Mouse (Mus musculus) neural tube, embryonic 15.5 days (tissue): ENCODE data around the gene Ier5. TPM values are rescaled to one million over a fixed set of nuclear protein-coding genes. Genes with fewer than 3 reads are reported as not detected.
A peak's percentile ranks its signal among the peaks of the same experiment; 100 is the strongest.

Source experiments
- ATAC-seq: fragments of 200-750 bp; cut with Nextera tagmentation; 2 replicates; pipeline ENCODE4 v1.8.0; 2017; ENCODE audit warnings: mild to moderate bottlenecking, moderate TSS enrichment, moderate library complexity; ENCODE audit not compliant: low FRiP score
- H3K27ac ChIP-seq: fragments of 300-500 bp; sonication (generic); replicated peaks from 2 replicates; pipeline ENCODE4 v1.5.1; 2015; ENCODE audit warnings: mild to moderate bottlenecking, inconsistent platforms
- H3K27me3 ChIP-seq: fragments of 300-500 bp; sonication (generic); replicated peaks from 2 replicates; pipeline ENCODE4 v1.6.1; 2015; ENCODE audit warnings: inconsistent platforms
- H3K36me3 ChIP-seq: fragments of 300-500 bp; sonication (generic); 2 replicates; pipeline ENCODE4 v1.6.1; 2015; ENCODE audit warnings: inconsistent platforms
- H3K4me1 ChIP-seq: fragments of 300-500 bp; sonication (generic); 2 replicates; pipeline ENCODE4 v1.6.1; 2015; ENCODE audit warnings: inconsistent platforms
- H3K4me2 ChIP-seq: fragments of 300-500 bp; sonication (generic); 2 replicates; pipeline ENCODE4 v1.6.1; 2015; ENCODE audit warnings: inconsistent platforms, mild to moderate bottlenecking, moderate library complexity
- H3K4me3 ChIP-seq: fragments of 300-500 bp; sonication (generic); replicated peaks from 2 replicates; pipeline ENCODE4 v1.5.1; 2015; ENCODE audit warnings: mild to moderate bottlenecking, inconsistent platforms
- H3K9ac ChIP-seq: fragments of 300-500 bp; sonication (generic); replicated peaks from 2 replicates; pipeline ENCODE4 v1.6.1; 2015; ENCODE audit warnings: mild to moderate bottlenecking, inconsistent platforms
- H3K9me3 ChIP-seq: fragments of 300-500 bp; sonication (generic); replicated peaks from 2 replicates; pipeline ENCODE4 v1.6.1; 2016; ENCODE audit warnings: inconsistent platforms
- WGBS: fragments of 180-500 bp; shearing (Covaris S2); methylation state at CpG from one replicate; pipeline ENCODE4 v1.1.7; 2015; ENCODE audit warnings: mixed read lengths; 5-methylcytosine and 5-hydroxymethylcytosine counted together
- polyA plus RNA-seq: library from polyadenylated mRNA; unstranded; fragments of >200 nt; fragmentation: Nextera tagmentation; extraction: Ambion mirVana; gene quantifications from 2 replicates; pipeline ENCODE4 v1.2.1, GENCODE M21; 2015

Gene Ier5
- polyA plus RNA-seq, 1 experiment from 2014 or later: 3.9 TPM

DNA sequence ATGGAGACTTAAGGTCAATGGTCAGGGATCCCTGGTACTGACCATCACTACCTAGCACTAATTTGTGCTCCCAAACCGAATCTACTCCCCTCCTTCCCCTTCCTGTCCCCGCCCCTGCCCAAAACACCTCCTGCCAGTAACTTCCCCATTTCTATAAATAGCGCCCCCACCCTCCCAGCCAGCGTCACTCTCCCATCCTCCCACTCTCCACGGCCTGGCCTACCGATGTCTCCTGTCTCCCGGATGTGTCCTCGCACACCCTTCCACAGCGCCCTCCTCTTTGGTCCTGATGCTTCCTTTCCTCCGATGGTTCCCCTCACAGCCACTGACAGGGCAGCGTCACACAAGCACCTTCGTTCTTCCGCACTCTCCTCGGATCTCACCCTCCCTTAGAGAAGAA is 39.9 kb downstream of the Ier5 start:
- WGBS: 38% methylated on average over 14 of the region's 14 CpGs
- Histone ChIP-seq H3K4me1 (peaks cover 26% of the 10 kb centered on the region), H3K36me3 (no peaks in the 10 kb centered on the region), H3K27ac (no peak overlapping the region), H3K27me3 (no peaks in the 10 kb centered on the region), H3K4me3 (no peak overlapping the region), H3K9me3 (no peaks in the 10 kb centered on the region), H3K4me2 (no peak overlapping the region), H3K9ac (no peak overlapping the region)
- ATAC-seq: no peak

DNA sequence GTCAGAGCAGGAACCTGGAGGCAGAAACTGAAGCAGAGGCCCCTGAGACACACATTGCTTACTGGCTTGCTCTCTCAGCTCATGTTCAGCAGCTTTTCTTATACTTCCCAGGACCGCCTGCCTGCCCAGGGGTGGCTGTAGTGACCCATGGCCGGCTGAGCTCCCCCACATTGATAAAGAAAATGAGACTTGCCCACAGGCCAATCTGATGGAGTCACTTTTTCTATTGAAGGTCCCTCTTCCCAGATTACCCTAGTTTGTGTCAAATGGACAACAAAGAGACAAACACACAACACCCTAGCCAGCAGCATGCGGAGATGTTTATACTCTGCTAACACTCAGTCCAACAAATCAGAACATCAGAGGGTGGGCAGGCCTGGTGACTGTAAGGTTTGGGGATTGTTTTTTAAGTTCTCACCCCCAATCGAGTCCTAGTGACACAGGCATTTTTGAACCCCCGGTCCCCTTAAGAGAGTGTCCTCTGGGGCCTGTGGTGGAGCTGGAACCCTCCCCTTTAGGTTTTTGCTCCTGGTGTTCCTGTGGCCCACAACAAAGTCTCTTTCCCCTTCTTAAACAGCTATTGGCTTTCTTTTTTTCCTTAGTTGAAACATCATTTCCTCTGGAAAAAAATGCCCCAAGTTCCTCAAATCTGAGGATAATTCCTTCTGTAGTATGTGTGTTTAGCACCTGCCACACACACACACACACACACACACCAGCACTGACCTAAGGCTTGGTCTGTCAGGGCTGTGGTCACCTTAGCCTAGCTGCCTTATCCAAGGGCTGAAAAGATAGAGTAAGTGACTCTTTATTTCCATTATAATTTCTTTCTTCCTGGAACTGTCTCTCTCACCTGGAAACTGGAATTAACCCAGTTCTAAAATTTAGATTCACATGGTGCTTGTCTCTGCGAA is 41.1 kb downstream of the Ier5 start:
- H3K9me3 ChIP-seq: no peaks in the 10 kb centered on the region
- H3K4me1 ChIP-seq: peaks cover 26% of the 10 kb centered on the region
- H3K4me3 ChIP-seq: no peak overlapping the region
- no peaks in the 10 kb centered on the region for H3K36me3 ChIP-seq
- WGBS: 74% methylated on average over 6 of the region's 6 CpGs
- H3K27ac ChIP-seq: no peak overlapping the region
- H3K9ac ChIP-seq: no peak overlapping the region
- no peak for ATAC-seq
- H3K27me3 ChIP-seq: no peaks in the 10 kb centered on the region
- no peak overlapping the region for H3K4me2 ChIP-seq

DNA sequence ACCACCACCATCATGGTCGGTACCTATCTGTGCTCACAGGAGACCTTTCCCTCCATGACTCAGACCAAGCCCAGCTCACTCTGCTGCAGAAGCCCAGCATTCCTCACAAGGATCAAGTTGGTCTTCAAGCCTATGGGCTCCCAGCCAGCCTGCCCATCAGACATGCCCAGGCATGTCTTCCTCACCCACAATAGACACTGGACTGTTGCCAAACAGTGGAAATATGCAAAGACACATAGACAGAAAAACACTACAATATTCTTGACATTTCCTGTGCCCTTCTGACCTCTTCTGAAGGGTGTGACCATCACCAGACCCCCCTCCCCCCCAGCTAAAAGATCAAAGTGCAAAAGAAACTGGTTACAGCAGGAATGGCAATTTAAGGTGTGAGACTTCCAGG is 43.3 kb downstream of the Ier5 start:
- H3K4me1 ChIP-seq: peaks cover 34% of the 10 kb centered on the region
- WGBS: 93% methylated on average over 1 of the region's 1 CpGs
- H3K27me3 ChIP-seq: no peaks in the 10 kb centered on the region
- H3K9me3 ChIP-seq: no peaks in the 10 kb centered on the region
- H3K9ac ChIP-seq: no peak overlapping the region
- no peak for ATAC-seq
- H3K27ac ChIP-seq: no peak overlapping the region
- no peak overlapping the region for H3K4me3 ChIP-seq
- no peak overlapping the region for H3K4me2 ChIP-seq
- H3K36me3 ChIP-seq: no peaks in the 10 kb centered on the region

DNA sequence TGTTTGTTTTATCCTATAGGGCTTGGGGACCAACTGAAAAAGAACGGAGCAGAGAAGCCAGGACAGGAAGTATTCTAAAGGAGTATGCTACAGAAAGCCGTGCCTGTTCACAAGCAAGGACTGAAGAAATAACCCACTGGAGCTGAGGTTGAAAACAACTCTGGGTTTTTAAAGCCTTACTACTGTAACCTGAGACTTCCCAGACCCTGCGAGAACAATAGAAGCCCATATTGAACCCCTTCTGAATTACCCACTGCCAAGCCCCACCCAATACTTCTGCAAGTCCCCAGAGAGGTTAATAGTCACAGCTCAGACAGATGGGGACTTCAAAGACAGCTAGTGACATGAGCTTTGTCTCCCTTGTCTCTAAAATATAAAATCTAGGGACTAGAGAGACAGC is 44.4 kb downstream of the Ier5 start:
- no peaks in the 10 kb centered on the region for H3K36me3 ChIP-seq
- no peak overlapping the region for H3K4me3 ChIP-seq
- H3K27me3 ChIP-seq: no peaks in the 10 kb centered on the region
- no peak overlapping the region for H3K27ac ChIP-seq
- no peak overlapping the region for H3K4me2 ChIP-seq
- peaks cover 35% of the 10 kb centered on the region for H3K4me1 ChIP-seq
- ATAC-seq: no peak
- H3K9me3 ChIP-seq: no peaks in the 10 kb centered on the region
- 12% methylated on average over 3 of the region's 3 CpGs for WGBS
- H3K9ac ChIP-seq: no peak overlapping the region

DNA sequence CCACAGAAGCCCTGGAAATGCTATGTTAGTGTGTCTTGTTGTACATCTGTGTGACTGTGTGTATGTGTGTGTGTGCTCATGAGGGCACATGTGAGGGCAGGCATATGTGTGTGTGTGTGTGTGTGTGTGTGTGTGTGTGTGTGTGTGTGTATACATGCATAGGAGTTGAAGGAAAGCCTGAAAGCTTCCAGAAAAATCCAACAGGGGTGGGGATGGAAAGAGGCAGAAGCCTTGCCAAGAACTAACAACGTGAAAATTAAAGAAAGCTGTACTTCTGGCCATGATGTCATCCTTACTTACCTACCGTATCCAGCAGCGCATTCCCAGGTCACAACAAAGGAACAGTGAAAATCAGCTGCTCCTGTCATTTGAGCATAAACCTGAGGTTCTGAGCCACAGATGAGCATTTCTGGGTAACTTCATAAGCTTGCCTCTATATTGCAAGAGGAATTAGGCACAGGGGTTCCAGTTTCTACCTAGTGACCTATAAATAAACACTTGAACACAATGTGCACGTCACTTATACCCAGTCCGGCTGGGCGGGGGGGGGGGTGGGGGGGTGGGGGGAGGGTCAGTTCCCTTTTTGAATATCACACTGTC is 45.0 kb downstream of the Ier5 start:
- WGBS: 40% methylated on average over 6 of the region's 6 CpGs
- no peak for ATAC-seq
- no peak overlapping the region for H3K27ac ChIP-seq

DNA sequence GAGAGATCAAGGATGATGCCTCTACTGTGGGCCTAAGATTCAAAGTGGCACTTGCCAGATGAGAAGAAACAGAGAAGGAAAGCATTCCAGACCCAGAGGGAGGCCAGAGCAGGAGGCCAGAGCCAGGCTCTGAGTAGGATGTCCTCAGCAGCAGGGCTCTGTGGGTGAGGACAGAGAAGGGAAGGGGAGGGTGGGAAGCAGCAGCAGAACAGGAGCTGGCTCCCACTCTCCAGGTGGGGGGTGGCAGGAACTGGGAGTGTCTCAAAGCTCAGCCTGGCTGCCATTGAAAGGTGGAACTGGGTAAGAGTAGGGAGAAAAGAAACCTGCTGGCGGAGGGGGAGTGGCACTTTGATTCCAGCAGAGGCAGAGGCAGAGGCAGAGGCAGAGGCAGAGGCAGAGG is 46.1 kb downstream of the Ier5 start:
- Histone ChIP-seq H3K27ac (peak overlapping the region; percentile 8; the same call in 1 of the 2 replicates), H3K9ac (no peak overlapping the region; the same call in 1 of the 2 replicates), H3K9me3 (no peaks in the 10 kb centered on the region), H3K4me3 (no peak overlapping the region), H3K27me3 (no peaks in the 10 kb centered on the region), H3K4me1 (peaks cover 32% of the 10 kb centered on the region), H3K4me2 (no peak overlapping the region), H3K36me3 (no peaks in the 10 kb centered on the region)
- WGBS: 95% methylated on average over 1 of the region's 1 CpGs
- no peak for ATAC-seq

More for the DNA sequence above, 45.0 kb downstream of the Ier5 start:
- no peaks in the 10 kb centered on the region for H3K27me3 ChIP-seq
- H3K36me3 ChIP-seq: no peaks in the 10 kb centered on the region
- no peaks in the 10 kb centered on the region for H3K9me3 ChIP-seq
- no peak overlapping the region for H3K9ac ChIP-seq
- H3K4me3 ChIP-seq: no peak overlapping the region
- peaks cover 35% of the 10 kb centered on the region for H3K4me1 ChIP-seq
- no peak overlapping the region for H3K4me2 ChIP-seq

DNA sequence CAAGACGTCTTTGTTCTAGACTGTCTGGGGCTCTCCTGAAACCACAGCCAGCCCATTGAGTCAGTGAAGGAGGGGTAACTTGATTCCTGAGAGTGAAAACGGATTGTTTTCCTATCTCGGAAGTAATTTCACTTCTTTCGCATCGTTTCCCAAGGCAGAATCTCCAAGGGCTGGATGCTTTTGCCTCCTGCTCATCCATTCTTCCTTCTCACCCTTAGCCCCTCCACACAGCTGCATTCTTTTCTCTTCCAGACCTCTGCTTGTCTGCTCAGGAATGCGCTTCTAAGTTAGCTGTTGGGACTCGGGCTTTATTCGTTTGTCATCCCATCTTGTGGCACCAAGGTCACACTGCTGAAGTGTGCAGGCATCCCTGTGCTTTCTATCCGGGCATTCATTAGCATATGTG is 46.7 kb downstream of the Ier5 start:
- Histone ChIP-seq H3K27ac (peak overlapping the region; percentile 8; the same call in 1 of the 2 replicates), H3K27me3 (no peaks in the 10 kb centered on the region), H3K9me3 (no peaks in the 10 kb centered on the region), H3K4me2 (no peak overlapping the region), H3K4me1 (peaks cover 32% of the 10 kb centered on the region), H3K4me3 (no peak overlapping the region), H3K9ac (no peak overlapping the region), H3K36me3 (no peaks in the 10 kb centered on the region)
- ATAC-seq: no peak
- 17% methylated on average over 9 of the region's 9 CpGs for WGBS

DNA sequence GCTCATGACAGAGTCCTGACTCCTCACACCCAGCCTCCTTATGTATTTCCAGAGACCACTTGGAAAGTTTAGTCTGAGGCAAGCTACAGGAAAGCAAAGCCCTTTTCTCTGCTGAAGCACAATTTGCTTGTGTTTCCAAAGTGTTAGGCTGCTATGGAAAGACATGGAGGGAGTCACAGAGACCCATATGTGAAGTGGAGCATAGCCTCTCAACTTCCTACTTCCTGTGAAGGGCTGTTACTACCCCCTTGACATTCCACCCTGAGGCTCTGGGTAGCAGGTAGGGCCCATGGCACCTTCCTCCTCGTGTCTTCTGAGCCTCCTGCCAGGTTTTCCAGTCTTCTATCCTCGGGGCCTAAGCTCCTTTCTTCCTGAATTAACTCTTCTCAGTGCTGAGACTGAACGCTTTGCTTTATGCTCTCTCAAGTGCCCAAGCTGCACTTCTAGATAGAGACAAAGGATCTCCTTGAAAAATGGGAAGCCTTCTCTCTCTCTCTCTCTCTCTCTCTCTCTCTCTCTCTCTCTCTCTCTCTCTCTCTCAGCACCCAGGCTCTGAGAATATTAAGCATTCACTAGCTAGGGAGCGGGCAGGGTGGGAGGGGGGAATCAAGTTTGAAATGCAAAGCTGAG is 47.2 kb downstream of the Ier5 start:
- WGBS: 7% methylated on average over 4 of the region's 4 CpGs
- peaks cover 32% of the 10 kb centered on the region for H3K4me1 ChIP-seq

DNA sequence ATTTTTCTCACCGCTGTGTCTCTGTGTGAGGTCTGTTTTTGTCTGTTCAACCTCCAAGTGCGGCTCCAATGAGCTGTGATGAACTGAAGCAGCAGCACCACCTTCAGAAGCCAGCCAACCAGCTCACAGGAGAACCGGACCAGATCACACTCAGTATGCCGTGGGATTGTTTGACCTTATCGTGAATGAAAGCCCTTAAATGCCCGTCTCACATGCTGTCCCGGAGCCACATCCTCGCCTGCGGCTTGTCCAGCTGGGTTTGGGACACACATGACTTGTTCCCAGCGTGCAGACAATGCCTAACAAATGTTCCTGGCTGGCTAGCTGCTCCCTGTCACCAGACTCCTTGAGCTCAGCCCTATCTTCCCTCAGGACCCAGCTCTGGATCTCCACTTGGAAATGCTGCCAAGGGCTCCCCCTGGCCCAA is 47.7 kb downstream of the Ier5 start:
- Histone ChIP-seq H3K27ac (peak overlapping the region; percentile 38; the same call in 1 of the 2 replicates), H3K27me3 (no peaks in the 10 kb centered on the region), H3K4me2 (no peak overlapping the region), H3K9ac (no peak overlapping the region), H3K36me3 (no peaks in the 10 kb centered on the region), H3K9me3 (no peaks in the 10 kb centered on the region), H3K4me1 (peaks cover 32% of the 10 kb centered on the region), H3K4me3 (no peak overlapping the region)
- ATAC-seq: no peak
- WGBS: 22% methylated on average over 10 of the region's 10 CpGs

More for the DNA sequence above, 47.2 kb downstream of the Ier5 start:
- no peak for ATAC-seq
- no peaks in the 10 kb centered on the region for H3K36me3 ChIP-seq
- H3K27ac ChIP-seq: peak overlapping the region; percentile 38
- H3K4me3 ChIP-seq: no peak overlapping the region
- no peaks in the 10 kb centered on the region for H3K9me3 ChIP-seq
- no peak overlapping the region for H3K4me2 ChIP-seq
- no peak overlapping the region for H3K9ac ChIP-seq
- H3K27me3 ChIP-seq: no peaks in the 10 kb centered on the region

DNA sequence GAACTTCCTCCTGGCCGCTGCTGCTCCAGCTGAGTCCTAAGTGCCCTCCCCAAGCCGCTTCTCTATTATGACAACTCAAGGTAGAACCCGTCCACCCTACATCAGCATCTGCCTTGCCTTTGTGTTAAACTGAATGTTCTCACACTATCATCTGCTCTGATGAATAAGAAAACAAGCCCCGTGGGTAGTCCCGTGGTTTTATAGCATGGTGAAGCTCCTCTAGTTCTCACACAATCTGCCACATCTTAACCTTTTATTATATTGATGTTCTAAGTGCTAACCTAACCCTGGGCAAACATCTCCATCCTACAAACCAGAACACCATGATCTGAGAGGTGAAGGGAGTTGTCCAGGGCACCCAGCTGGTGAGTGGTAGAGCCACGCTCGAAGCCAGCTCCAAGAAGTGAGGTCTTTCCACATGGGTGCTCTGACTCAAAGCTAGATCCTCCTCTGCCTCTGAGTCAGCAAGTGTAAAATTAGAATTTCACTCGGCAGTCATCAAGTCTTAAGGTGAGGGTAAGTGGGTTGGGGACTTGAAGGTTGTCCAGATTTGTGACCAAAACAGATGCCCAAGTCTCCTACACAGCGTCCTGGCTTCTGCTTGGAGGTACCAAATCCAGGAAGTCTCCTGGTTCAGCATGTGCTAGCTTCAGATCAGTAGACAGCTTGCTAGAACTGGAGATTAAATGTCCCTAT is 48.4 kb downstream of the Ier5 start:
- H3K9ac ChIP-seq: no peak overlapping the region
- H3K27ac ChIP-seq: no peak overlapping the region
- H3K4me3 ChIP-seq: no peak overlapping the region
- H3K9me3 ChIP-seq: no peaks in the 10 kb centered on the region
- 72% methylated on average over 9 of the region's 9 CpGs for WGBS
- H3K36me3 ChIP-seq: no peaks in the 10 kb centered on the region
- H3K4me1 ChIP-seq: peaks cover 32% of the 10 kb centered on the region
- H3K27me3 ChIP-seq: no peaks in the 10 kb centered on the region
- H3K4me2 ChIP-seq: no peak overlapping the region
- no peak for ATAC-seq

DNA sequence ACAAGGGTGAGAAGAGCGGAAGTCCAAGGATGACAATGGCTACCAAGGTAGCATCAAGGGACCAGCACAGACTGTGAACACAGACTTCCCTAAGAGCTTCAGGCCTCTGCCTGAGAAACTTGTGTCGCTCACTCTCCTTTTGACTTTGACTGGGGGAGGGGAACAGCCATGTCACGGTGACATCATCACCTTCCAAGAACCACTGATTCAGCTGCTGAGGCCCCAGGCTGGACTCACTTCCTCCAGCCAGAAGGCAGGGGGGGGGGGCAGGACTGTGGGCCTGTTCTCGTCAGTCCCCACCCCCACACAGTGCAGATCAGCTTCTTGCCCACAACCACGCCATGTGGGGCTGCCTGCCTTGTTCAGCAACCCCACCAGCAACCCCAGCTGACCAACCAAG is 49.3 kb downstream of the Ier5 start:
- no peaks in the 10 kb centered on the region for H3K36me3 ChIP-seq
- ATAC-seq: no peak
- no peak overlapping the region for H3K9ac ChIP-seq
- H3K4me3 ChIP-seq: no peak overlapping the region
- WGBS: 47% methylated on average over 5 of the region's 5 CpGs
- H3K9me3 ChIP-seq: no peaks in the 10 kb centered on the region
- H3K4me1 ChIP-seq: peaks cover 32% of the 10 kb centered on the region
- H3K27me3 ChIP-seq: no peaks in the 10 kb centered on the region
- H3K4me2 ChIP-seq: no peak overlapping the region
- no peak overlapping the region for H3K27ac ChIP-seq
